Mouse (Mus musculus) MEL (cell line): ENCODE data around the gene Spred1. TPM values are rescaled to one million over a fixed set of nuclear protein-coding genes. Genes with fewer than 3 reads are reported as not detected.

Experiments used
- DNase-seq: peaks from one replicate; pipeline ENCODE4 v3.0.0; 2011; ENCODE audit warnings: low read depth, low spot score
- H3K27ac ChIP-seq: 2 replicates; pipeline ENCODE4 v1.5.1; 2012; ENCODE audit warnings: low read depth, mild to moderate bottlenecking, control low read depth, low read length, moderate library complexity; ENCODE audit not compliant: control insufficient read depth
- H3K27me3 ChIP-seq, 2 experiments: fragments of 150-350 bp in 1 of 2; sonication (generic) in 1 of 2; 2 replicates each; pipeline ENCODE4 v1.6.1; 2012; ENCODE audit warnings: low read length in 2 of 2, mild to moderate bottlenecking in 2 of 2, improper control_type of control experiment in 1 of 2, moderate library complexity in 1 of 2; ENCODE audit not compliant: insufficient read depth in 2 of 2, control insufficient read depth in 1 of 2
- H3K36me3 ChIP-seq, 2 experiments: 2 replicates each; pipeline ENCODE4 v1.6.1; 2012 to 2014; ENCODE audit warnings: low read length in 2 of 2, improper control_type of control experiment in 1 of 2, inconsistent platforms in 1 of 2, mild to moderate bottlenecking in 1 of 2; ENCODE audit not compliant: insufficient read depth in 2 of 2, control insufficient read depth in 1 of 2
- H3K4me1 ChIP-seq, 2 experiments: fragments of 150-350 bp in 1 of 2; sonication (generic) in 1 of 2; 2 replicates each; pipeline ENCODE4 v1.6.1; 2012; ENCODE audit warnings: low read length in 2 of 2, improper control_type of control experiment in 1 of 2, mild to moderate bottlenecking in 1 of 2; ENCODE audit not compliant: insufficient read depth in 2 of 2, control insufficient read depth in 1 of 2
- H3K4me3 ChIP-seq, 2 experiments: fragments of 150-350 bp in 1 of 2; sonication (generic) in 1 of 2; 2 replicates each; pipeline ENCODE4 v1.5.1; 2012; ENCODE audit warnings: low read depth in 2 of 2, low read length in 2 of 2, mild to moderate bottlenecking in 2 of 2, moderate library complexity in 2 of 2, control low read depth in 1 of 2, improper control_type of control experiment in 1 of 2; ENCODE audit not compliant: control insufficient read depth in 1 of 2, insufficient read depth in 1 of 2
- H3K79me2 ChIP-seq: 2 replicates; pipeline ENCODE4 v1.6.1; 2012; ENCODE audit warnings: mild to moderate bottlenecking, low read length, moderate library complexity; ENCODE audit not compliant: control insufficient read depth, poor library complexity, insufficient read depth
- H3K9ac ChIP-seq: 2 replicates; pipeline ENCODE4 v1.6.1; 2012; ENCODE audit warnings: low read depth, mild to moderate bottlenecking, control low read depth, low read length, moderate library complexity; ENCODE audit not compliant: control insufficient read depth, poor library complexity, severe bottlenecking
- H3K9me3 ChIP-seq: fragments of 150-350 bp; sonication (generic); replicated peaks from 2 replicates; pipeline ENCODE4 v1.6.1; 2012; ENCODE audit warnings: mild to moderate bottlenecking, low read length, improper control_type of control experiment, moderate library complexity; ENCODE audit not compliant: insufficient read depth
- BHLHE40 ChIP-seq: IDR thresholded peaks from 2 replicates; pipeline ENCODE4 v1.6.1; 2012; ENCODE audit warnings: low read depth, mild to moderate bottlenecking, inconsistent platforms, low read length, improper control_type of control experiment, borderline replicate concordance
- CHD1 ChIP-seq: IDR thresholded peaks from 2 replicates; pipeline ENCODE4 v1.6.1; 2012; ENCODE audit warnings: low read depth, mild to moderate bottlenecking, inconsistent platforms, low read length, improper control_type of control experiment
- ELF1 ChIP-seq: IDR thresholded peaks from 2 replicates; pipeline ENCODE4 v1.6.1; 2014; ENCODE audit warnings: low read depth, mild to moderate bottlenecking, inconsistent platforms, low read length, improper control_type of control experiment, moderate library complexity
- EP300 ChIP-seq, 2 experiments: IDR thresholded peaks; 2 replicates each; pipeline ENCODE4 v1.6.1; 2011; ENCODE audit warnings: improper control_type of control experiment in 2 of 2, low read length in 2 of 2, low read depth in 1 of 2, mild to moderate bottlenecking in 1 of 2
- ETS1 ChIP-seq: IDR thresholded peaks from 2 replicates; pipeline ENCODE4 v1.6.1; 2012; ENCODE audit warnings: low read depth, mild to moderate bottlenecking, inconsistent platforms, low read length, improper control_type of control experiment, moderate library complexity
- GABPA ChIP-seq: IDR thresholded peaks from 2 replicates; pipeline ENCODE4 v1.6.1; 2012; ENCODE audit warnings: low read depth, mild to moderate bottlenecking, inconsistent platforms, low read length, improper control_type of control experiment, moderate library complexity
- MAX ChIP-seq: IDR thresholded peaks from 2 replicates; pipeline ENCODE4 v1.6.1; 2011; ENCODE audit warnings: low read length, improper control_type of control experiment
- MAZ ChIP-seq: IDR thresholded peaks from 2 replicates; pipeline ENCODE4 v1.6.1; 2012; ENCODE audit warnings: low read depth, mild to moderate bottlenecking, inconsistent platforms, low read length, improper control_type of control experiment
- MXI1 ChIP-seq: IDR thresholded peaks from 2 replicates; pipeline ENCODE4 v1.6.1; 2011; ENCODE audit warnings: mild to moderate bottlenecking, low read depth, low read length, improper control_type of control experiment
- MYB ChIP-seq: IDR thresholded peaks from 2 replicates; pipeline ENCODE4 v1.6.1; 2011; ENCODE audit warnings: mild to moderate bottlenecking, low read depth, low read length, improper control_type of control experiment
- MYC ChIP-seq: IDR thresholded peaks from 2 replicates; pipeline ENCODE4 v1.6.1; 2011; ENCODE audit warnings: low read depth, mild to moderate bottlenecking, low read length, improper control_type of control experiment, moderate library complexity
- POLR2A ChIP-seq, 2 experiments: IDR thresholded peaks; 2 replicates each; pipeline ENCODE4 v1.6.1; 2011 to 2012; ENCODE audit warnings: low read length in 2 of 2, mild to moderate bottlenecking in 2 of 2, control low read depth in 1 of 2, improper control_type of control experiment in 1 of 2, low read depth in 1 of 2, moderate library complexity in 1 of 2; ENCODE audit not compliant: control insufficient read depth in 1 of 2, insufficient read depth in 1 of 2, poor library complexity in 1 of 2
- POLR2AphosphoS2 ChIP-seq: IDR thresholded peaks from 2 replicates; pipeline ENCODE4 v1.6.1; 2011; ENCODE audit warnings: low read length, improper control_type of control experiment
- RCOR1 ChIP-seq: IDR thresholded peaks from 2 replicates; pipeline ENCODE4 v1.6.1; 2012; ENCODE audit warnings: low read depth, mild to moderate bottlenecking, inconsistent platforms, low read length, improper control_type of control experiment
- SIN3A ChIP-seq: IDR thresholded peaks from 2 replicates; pipeline ENCODE4 v1.6.1; 2012; ENCODE audit warnings: low read length, improper control_type of control experiment, inconsistent platforms
- SMC3 ChIP-seq: IDR thresholded peaks from 2 replicates; pipeline ENCODE4 v1.6.1; 2011; ENCODE audit warnings: low read depth, low read length, improper control_type of control experiment
- TAL1 ChIP-seq: IDR thresholded peaks from 2 replicates; pipeline ENCODE4 v1.6.1; 2012; ENCODE audit warnings: mild to moderate bottlenecking, inconsistent platforms, low read length, moderate library complexity, mixed read lengths
- TCF12 ChIP-seq: IDR thresholded peaks from 2 replicates; pipeline ENCODE4 v1.6.1; 2014; ENCODE audit warnings: low read depth, mild to moderate bottlenecking, inconsistent platforms, low read length, improper control_type of control experiment, moderate library complexity
- USF1 ChIP-seq: IDR thresholded peaks from 2 replicates; pipeline ENCODE4 v1.6.1; 2014; ENCODE audit warnings: low read depth, mild to moderate bottlenecking, inconsistent platforms, low read length, improper control_type of control experiment, moderate library complexity
- USF2 ChIP-seq, 2 experiments: IDR thresholded peaks; 2 replicates each; pipeline ENCODE4 v1.6.1; 2011 to 2012; ENCODE audit warnings: improper control_type of control experiment in 2 of 2, low read length in 2 of 2, borderline replicate concordance in 1 of 2, inconsistent platforms in 1 of 2, low read depth in 1 of 2, mild to moderate bottlenecking in 1 of 2; ENCODE audit not compliant: insufficient read depth in 1 of 2
- ZNF384 ChIP-seq: IDR thresholded peaks from 2 replicates; pipeline ENCODE4 v1.6.1; 2012; ENCODE audit warnings: low read depth, mild to moderate bottlenecking, inconsistent platforms, low read length, improper control_type of control experiment
- polyA plus RNA-seq, 2 experiments: library from polyadenylated mRNA; stranded (reverse) in 1 of 2; unstranded in 1 of 2; fragments of >175 nt in 1 of 2; fragments of >200 nt in 1 of 2; gene quantifications; 2 replicates each; pipeline versions ENCODE4 v1.2.1 to v1.2.4; 2012; ENCODE audit warnings: low replicate concordance in 2 of 2, low read depth in 1 of 2; ENCODE audit not compliant: insufficient read length in 2 of 2, insufficient read depth in 1 of 2, missing spikeins in 1 of 2
- total RNA-seq: library from RNA; depleted of rRNA; stranded (reverse); fragments of 300-350 nt; gene quantifications from 2 replicates; pipeline ENCODE4 v1.2.3, GENCODE M21; 2012

Spred1 gene
- total and polyA plus RNA-seq, 3 experiments = 14.3 to 19.9 TPM; not detected in 1

DNA sequence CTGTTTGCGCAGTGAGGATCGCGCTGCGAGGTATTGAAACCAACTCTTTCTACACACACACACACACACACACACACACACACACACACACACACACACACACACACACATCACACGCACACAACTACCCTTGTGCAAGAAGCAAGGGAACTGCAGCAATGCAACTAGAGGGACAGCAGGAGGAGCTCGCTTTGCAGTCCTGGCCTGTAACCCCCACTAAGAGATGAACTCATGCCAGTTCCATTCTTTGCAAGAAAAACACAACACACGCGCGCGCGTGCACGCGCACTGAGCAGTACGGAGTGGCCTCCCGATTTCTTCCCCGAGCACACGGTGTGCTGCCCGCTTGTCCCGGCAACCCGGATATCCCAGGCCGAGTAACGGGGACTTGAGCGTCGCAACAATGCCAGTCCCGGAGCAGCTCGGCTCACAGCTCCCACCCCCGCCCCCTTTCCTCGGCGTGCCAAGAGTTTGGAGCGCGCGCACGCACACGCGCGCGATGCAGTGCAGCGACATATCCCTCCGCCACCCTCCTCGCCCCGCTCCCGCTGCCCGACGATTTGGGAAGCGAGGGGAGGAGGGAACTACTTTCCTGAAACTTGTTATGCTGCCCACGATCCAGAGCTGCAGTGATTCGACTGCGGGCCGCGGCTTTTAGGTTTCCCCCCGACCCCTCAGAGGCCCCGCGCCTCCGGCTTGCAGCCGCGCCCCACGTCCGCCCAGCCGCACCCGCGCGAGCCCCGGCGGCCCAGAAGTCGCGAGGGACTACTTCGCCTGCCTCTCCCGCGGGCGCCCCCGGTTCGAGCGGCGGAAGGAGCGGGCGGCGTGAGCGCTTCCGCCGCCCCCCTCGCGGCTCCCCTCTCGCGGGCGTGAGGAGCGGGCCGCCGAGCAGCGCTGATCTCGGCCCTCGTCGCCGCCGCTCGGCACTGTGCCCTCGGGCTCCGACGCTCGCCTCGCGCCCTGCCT lies 645 bp upstream of the Spred1 start (continued):
- TF ChIP-seq GABPA (no peak), CHD1 (no peak), SMC3 (peak; percentile 42), POLR2AphosphoS2 (0 out of 2 replicates have a peak, but pooled peaks have one; percentile 10), MYB (no peak), MYC (no peak; the same call in 1 of the 2 replicates)

DNA sequence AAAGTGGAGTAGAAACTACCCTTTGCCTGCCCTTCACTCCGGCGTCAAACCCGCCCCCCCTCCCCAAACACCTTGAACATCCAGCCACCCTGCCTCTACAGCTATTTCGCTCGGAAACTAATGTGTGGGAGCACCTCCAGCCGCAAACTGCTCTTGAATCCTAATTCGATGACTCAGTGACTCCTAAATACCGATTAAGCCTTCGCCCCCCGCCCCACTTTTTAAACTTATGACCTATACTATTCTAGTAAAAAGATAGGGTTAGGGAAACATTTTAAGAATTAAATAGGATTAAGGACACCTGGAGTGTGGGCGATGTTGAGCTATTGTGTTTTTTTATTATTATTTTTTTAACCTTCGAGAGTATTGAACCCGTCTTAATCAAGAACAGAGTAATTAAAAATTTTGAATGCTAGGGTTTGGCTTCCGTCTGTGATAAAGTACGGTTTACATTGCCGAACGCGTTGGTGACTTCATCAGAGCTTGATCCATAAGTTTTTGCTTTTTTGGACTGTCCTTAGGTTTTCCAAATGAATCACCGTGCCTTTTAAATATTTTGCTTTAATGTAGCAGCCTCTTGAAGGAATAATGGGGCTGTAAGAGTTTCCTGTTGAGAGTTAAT lies 921 bp downstream of the Spred1 start:
- Histone ChIP-seq H3K27ac (peak overlapping the region; percentile 67), H3K4me1 (peaks cover 0 to 3% of the 10 kb centered on the region in 2 experiments; a peak in 2 of 4 replicates)
- DNase-seq = no peak

DNA sequence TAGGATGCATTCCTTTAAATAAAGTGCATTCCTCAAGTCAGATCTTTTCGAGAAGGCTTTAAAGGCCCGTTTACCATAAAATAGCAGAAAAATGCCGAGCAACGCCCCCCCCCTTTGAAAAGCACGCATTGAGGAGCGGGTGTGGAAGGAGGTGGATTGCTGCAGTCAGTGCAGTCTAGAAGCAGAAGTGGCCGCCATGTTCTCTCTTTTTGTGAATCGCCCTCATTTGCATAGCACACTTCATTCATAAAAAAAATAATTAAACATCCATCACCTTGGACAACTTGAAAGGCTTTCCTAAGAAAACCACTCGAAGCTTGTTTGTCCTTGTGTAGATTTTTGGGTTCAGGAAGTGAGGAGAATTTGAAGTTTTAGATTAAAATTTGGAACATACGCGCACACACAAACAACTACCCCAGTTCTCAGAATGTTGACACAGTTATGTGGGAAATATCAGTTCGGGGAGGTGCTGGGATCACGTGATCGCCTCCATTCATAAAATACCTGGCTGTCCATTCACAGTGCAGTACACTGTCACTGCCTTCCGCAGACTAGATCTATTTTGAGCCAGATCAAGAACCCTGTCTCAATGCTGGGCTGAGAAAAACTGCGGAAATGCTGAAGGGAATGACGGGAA lies 1.6 kb downstream of the Spred1 start:
- Histone ChIP-seq H3K27me3 (no peaks in the 10 kb centered on the region), H3K36me3 (peaks cover 0 to 20% of the 10 kb centered on the region in 2 experiments; a peak in 3 of 4 replicates), H3K4me3 (peak overlapping the region; percentile 92 to 98), H3K4me1 (peaks cover 0 to 3% of the 10 kb centered on the region in 2 experiments; a peak in 2 of 4 replicates), H3K9me3 (no peaks in the 10 kb centered on the region), H3K79me2 (peaks cover 42% of the 10 kb centered on the region), H3K27ac (peak overlapping the region; percentile 67), H3K9ac (peak overlapping the region; percentile 97)
- TF ChIP-seq USF1 (peak; percentile 95), BHLHE40 (peak; percentile 83; the same call in 1 of the 2 replicates), MXI1 (peak; percentile 67), MAZ (no peak), SIN3A (peak; percentile 78), EP300 (IDR thresholded peaks at IDR 0.05; ENCODE audit: low read depth in 1 of 2, low read length in 2 of 2) (0 out of 4 replicates have a peak, but pooled peaks of 1 of the 2 experiments have one; percentile 10), USF2 (IDR thresholded peaks at IDR 0.05; ENCODE audit: borderline replicate concordance in 1 of 2, insufficient read depth in 1 of 2, low read depth in 1 of 2, low read length in 2 of 2) (peak; percentile 51 to 80; a peak in 3 of 4 replicates), ETS1 (peak; percentile 43; the same call in 1 of the 2 replicates), ELF1 (no peak), POLR2A (IDR thresholded peaks at IDR 0.05; ENCODE audit: control insufficient read depth in 1 of 2, insufficient read depth in 1 of 2, low read depth in 1 of 2, low read length in 2 of 2, poor library complexity in 1 of 2) (peak in 1 of 2 experiments; percentile 50; a peak in 2 of 4 replicates), RCOR1 (no peak), MYC (peak; percentile 52; the same call in 1 of the 2 replicates), ZNF384 (peak; percentile 80), MAX (peak; percentile 74; the same call in 1 of the 2 replicates)
- peak; percentile 89 for DNase-seq

More for the DNA sequence above, 921 bp downstream of the Spred1 start:
- TF ChIP-seq TAL1 (no peak), MAZ (0 out of 2 replicates have a peak, but pooled peaks have one; percentile 29), TCF12 (0 out of 2 replicates have a peak, but pooled peaks have one; percentile 4)
- TF ChIP-seq, all 39 proteins: peak for 2
- no peaks in the 10 kb centered on the region for H3K27me3 ChIP-seq
- peaks cover 0 to 15% of the 10 kb centered on the region in 2 experiments; a peak in 3 of 4 replicates for H3K36me3 ChIP-seq
- no peaks in the 10 kb centered on the region for H3K9me3 ChIP-seq
- peak overlapping the region; percentile 97 for H3K9ac ChIP-seq
- H3K79me2 ChIP-seq = peaks cover 38% of the 10 kb centered on the region
- H3K4me3 ChIP-seq = peak overlapping the region; percentile 92 to 98
